Mouse (Mus musculus) right cerebral cortex, postnatal 14 days (tissue): ENCODE data around the gene Phactr1.
"Not testable (repeated sequence)": the region's sequence is repeated elsewhere in the genome, so short reads cannot be mapped to it uniquely, and the experiment has no call there.

Source experiments
- DNase-seq: peaks from one replicate; pipeline ENCODE4 v3.0.0; 2022

Gene Phactr1

DNA sequence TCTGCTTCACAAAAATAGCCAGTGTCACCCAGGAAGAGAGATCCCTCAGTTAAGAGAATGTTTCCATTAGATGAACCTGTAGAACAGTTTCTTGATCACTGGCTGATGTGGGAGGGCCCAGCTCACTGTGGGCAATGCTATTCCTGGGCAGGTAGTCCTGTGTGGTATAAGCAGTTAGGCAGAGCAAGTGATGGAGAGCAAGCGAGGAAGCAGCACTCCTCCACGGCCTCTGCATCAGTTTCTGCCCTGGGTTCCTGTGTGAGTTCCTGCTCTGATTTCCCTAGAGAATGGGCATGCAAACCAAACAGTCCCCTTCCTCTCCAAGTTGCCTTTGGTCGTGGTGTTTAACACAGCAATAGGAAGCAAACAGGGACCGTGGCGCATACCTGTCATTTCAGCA is 251.6 kb downstream of the Phactr1 start:
- DNase-seq: no peak

DNA sequence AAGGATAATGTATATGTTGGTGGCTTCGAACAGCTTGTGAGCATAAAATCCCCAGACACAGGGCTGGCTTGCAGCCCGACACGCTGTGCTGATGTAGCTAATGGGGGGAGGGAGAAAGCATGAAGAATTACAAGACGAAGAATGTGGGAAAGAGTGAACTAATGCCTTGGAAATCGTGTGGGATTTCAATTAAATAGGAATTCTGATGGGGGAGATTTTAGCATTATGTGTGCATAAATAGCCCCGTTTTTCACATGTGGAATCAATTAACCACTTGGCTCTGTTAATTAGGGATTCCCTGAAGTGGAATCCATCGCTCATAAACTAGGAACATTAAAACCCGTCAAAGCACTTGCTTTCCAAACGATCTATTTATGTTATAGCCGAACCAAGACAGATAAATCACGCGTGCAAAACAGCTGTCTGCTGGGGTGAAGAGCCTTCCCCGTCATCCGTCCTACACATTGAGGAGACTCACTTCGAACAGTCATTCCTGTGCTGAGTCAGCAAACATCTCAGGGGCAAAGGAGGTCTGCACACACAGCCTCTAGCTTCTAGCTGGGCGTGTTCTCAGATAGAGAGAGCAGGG is 254.2 kb downstream of the Phactr1 start:
- DNase-seq: no peak

DNA sequence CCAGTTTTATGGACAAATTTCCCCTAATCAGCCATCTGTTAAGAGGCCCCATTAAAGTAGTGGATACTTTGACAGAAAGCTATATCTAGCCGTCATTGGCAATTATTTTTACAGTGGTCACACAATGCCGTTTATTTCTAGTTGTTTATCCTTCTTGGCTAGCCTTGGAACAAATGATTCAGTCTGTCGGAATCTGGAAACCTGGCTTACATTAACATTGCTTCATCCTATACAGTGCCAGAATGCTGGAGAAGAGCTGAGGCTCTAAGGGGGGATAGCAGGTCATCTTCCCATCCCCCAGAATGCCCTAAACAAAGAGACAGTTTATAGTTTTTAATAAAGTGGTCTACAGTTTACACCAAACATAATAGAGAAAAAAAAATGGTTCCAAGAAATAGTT is 257.4 kb downstream of the Phactr1 start:
- no peak for DNase-seq

DNA sequence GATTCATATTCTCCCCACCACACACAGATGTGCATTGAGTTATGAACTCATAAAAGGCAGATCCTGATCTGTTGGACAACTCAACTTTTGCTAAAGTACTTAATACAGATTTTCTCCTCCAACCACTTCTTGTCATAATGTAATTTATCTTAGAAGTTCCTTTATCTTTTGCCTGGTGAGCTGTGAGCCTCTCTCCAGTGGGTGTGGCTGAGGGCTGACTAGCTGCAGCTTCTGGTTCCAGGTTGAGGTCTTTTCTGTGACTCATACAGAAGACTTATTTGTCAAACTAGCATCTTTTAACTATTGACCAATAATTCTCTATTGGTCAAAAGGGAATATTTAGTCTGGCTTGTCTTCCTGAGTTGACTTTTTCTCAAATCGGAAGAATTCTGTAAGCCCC is 257.9 kb downstream of the Phactr1 start:
- no peak for DNase-seq

DNA sequence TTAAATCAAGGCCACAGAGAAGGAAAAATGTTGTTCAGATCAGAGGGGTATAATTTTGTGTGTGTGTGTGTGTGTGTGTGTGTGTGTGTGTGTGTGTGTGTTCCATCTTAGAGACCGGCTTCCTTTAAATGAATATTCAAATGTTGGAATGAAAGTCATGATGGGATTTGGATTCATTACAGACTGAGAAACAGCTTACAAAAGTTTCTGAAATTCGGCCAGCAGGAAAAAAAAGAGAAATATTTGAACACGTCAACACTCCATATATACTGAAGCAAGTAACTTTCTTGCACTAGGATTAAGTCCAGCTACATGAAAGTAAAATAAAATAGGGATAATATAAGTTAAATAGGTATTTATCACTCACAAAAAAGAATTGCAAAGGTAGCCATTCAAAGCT is 259.8 kb downstream of the Phactr1 start:
- DNase-seq: no peak

DNA sequence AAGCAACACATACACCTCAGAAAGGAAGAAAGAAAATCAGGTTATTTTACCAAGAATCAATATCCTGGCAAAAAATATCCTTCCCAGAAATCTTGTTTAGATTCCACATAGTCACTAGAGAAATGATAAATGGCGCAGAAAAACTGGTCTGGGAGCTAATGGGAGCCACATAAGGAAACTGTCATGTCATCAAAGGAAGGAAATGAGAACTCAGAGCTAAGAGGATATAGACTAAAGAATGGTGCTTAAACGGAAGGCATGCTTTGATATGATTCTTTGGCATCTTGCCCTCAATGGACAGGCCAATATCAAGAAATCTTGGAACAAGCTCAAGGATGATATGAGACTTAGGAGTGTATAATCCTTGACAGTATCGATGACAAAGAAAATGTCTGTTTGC is 263.7 kb downstream of the Phactr1 start:
- no peak for DNase-seq

DNA sequence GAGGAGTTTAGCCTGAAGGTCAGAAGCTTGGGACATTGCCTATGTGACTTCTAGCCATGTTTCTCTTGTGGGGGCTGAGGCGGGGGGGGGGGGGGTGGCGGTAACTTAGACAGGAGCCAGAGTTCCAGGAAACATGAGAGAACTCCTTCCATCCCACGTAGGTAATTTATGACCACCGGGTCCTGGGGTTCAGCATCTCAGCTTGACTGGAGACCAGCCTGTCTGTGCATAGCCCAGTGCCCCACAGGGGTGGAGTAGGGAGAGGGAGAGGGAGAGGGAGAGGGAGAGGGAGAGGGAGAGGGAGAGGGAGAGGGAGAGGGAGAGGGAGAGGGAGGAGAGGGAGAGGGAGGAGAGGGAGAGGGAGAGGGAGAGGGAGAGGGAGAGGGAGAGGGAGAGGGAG is 264.8 kb downstream of the Phactr1 start:
- DNase-seq: not testable (repeated sequence)

DNA sequence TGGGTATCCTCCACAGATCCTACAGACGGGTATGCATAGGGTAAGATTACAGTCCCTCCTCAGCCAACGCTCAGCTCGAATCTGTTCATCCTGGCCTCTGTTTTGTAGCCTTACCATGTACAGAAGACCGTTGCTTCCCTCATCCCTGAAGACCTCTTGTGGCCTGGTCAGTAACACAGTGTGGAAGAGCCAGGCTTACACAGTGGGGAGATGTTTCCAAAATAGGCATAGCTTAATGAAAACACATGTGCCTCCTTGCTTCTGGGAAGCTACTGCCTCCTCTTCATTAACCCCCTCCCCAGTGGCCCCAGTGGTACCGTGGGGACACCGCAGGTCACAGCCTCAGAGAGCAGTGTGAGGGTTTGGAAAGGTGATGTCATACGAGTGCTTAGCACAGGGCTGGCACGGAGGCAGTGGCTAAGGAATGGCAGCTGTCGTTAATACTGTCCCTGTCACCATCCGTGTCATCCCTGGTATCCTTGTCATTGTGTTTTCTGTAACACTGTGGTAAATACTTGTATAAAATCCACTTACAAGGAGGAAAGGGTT is 268.4 kb downstream of the Phactr1 start:
- no peak for DNase-seq

DNA sequence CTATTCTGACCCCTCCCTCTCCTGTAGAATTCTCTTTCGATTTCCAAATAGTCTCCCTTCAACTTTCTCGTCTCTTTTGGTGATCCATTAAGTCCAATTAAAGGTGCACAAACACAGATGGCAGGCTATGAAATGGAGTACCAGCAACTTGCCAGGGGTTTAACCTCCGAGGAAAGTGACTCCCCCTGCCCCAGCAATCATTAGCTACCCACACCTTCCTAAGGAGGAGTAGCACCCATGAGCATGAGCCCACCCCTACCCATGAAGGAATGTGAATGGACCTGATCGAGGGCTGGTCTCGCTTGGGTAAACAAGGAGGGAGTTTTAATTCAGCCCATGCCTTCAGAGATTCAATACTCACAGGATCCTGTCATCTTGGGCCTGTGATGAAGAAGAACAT is 268.9 kb downstream of the Phactr1 start:
- no peak for DNase-seq

DNA sequence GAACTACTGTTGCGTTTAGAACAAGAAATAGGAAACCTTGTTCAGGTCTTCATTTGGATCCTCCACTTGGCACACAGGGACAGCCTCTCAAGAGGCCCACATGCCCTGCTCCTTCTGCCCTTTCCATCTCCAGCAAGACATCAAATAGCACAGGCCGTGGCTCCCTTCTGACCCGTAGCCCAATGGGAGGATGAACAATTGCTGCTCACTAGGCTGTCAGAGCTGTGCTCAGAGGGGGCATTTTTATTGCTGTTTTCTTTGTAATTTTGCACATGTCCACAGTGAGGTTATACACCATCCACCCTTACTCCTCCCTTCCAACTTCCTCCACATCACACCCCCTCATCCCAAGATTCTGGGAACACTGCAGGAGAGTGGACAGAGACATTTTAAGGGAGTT is 269.6 kb downstream of the Phactr1 start:
- DNase-seq: no peak

DNA sequence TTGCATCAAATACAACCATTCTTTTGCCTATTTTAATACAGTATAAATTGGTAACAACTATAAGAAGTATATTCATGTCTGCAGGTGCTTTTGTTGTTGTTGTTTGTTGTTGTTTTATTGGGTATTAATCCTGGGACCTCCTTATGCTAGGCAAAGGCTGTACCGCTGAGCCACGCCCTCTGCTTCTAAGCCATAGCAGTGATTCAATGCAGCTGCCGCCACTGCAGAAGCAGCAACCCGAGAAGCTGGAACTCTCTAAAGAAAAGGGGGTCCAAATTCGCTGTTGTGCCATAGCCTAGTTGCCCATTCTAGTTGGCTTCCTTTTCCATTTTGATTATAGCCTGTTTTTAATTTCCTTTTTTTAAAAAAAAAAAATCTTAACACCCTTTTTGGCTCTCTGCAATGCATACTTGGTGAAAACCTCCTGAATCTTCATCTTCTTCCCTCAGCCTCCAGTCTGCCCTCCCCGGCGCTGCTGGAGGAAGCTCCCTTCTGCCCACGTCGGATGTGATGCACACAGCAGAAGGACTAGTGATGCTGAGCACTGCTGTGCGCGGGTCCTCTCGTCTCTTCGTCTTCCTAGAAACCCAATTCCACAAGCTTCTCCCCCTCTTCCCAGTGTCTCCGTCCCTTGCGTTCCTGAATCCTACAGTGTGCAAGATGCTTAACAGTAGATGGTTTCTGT is 271.8 kb downstream of the Phactr1 start:
- peak; percentile 53 for DNase-seq

DNA sequence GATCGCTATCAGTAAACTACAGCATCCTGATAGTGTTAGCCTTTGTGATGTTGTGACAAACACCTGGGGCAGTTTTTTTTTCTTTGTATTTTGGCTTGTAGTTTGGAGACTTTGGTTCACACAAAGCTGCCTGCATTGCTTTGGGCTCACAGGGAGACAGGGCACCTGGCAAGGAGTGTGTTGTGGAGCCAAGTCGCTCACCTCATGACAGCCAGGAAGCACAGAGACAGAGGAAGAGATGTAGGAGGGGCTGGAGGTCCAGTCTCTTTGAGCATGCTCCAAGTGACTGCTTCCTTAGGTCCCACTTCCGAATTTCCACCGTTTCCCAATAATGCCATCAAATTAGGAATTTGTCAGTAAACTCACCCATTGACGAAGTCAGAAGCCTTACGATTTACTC is 272.6 kb downstream of the Phactr1 start:
- no peak for DNase-seq

DNA sequence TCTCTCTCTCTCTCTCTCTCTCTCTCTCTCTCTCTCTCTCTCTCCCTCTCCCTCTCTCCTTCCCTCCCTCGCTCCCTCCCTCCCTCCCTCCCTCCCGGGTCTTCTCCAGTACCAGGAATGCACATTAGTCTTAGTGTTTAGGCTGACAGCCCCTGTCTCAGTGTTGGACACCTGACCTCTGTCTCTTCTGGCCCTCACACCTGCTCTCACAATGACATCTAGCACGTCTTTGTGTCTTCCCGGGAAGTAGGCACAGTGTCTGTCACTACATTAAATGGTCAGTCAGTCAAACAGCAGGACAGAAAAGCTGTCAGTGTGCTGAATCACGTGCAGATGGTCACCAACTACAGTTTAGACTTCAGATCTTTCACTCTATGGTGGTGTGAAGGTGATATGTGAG is 273.7 kb downstream of the Phactr1 start:
- DNase-seq: no peak

DNA sequence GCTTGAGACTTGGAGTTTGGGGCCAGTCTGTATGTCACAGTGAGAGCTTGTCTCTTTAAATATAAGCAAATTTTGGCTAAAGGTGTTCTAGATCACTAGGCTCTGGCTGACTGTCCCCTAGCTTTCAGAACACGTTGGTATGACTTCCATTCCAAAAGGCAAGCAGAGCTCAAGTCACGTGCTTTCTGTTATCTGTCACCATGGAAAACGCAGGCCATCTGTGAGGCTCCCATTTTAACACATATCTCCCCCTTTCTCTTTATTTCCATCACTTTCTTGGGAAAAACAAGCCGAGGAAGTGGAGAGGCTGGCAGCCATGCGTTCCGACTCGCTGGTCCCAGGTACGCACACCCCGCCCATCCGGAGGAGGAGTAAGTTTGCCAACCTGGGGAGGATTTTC is 275.9 kb downstream of the Phactr1 start:
- DNase-seq: no peak

DNA sequence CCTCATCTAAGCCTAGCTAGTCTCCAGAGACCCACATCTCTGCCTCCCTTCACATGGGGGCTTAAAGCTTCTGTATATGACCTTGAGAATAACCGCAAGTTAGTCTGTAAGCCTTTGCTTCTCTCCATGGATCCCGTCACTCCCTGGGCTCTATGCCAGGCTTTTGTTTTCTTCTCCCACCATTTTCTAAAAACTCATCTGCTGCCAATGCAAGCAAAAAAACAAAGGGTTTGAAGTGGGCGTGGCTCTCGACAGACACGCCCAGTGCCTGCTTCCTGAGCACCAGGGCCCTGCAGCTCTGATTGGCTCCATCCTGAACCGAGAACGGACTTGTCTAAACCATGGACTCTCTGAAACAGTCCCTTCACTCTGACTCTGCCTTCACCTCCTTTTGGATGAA is 277.4 kb downstream of the Phactr1 start:
- DNase-seq: no peak

DNA sequence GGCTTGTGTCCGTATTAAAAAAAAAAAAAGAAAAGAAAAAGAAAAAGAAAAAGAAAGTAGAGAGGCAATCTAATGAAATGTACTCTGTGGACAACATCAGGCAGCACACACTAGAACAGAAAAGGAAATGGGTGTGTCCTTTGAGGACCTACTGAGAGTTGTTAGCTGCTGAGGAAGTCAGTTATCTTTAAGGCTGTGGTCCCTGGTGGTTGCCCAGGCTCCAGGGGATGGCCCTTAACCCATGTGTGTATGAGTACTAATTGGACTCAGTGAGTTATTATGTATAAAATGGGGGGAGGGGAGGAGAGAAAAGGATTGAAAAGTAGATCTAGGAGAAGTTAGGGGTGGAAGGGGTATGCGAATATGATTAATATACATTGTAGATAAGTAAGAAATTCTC is 278.4 kb downstream of the Phactr1 start:
- DNase-seq: no peak

DNA sequence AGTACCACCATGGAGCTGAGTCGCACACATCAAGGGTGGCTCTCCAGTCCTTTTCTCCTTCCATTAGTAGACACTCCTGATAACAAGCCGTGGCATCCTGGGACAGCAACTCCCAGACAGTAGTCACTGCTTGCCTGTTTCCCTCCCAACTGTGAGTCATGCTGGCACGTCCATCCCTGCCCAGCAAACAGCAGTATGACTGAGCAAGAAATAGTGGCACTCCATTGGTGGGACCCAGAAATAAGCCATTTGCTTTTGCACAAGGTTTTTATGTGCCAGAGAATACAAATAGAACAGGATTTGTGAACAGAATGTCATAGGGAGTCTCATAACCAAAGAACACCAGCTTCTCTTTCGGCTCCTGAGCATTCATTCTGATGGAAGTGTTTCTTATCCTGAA is 281.1 kb downstream of the Phactr1 start:
- no peak for DNase-seq

DNA sequence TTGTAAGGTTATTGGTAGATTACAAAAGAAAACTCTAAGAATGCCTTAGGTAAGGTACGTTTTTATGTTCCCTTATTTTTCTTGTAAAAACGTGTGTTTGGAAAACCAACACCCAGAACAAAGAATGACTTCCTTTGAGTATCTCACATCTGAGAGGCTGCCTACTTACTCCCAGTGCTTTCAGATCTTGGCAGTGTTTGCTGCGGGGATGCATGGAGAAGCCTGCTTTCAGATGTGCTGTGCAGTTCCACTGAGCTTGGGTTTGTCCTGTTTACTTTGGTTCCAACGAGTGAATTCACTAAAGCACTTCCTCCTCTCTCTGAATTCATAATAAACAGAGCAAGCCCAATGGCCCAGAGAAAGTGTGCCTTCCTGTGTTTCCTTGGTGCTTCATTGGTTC is 288.1 kb downstream of the Phactr1 start:
- DNase-seq: no peak

DNA sequence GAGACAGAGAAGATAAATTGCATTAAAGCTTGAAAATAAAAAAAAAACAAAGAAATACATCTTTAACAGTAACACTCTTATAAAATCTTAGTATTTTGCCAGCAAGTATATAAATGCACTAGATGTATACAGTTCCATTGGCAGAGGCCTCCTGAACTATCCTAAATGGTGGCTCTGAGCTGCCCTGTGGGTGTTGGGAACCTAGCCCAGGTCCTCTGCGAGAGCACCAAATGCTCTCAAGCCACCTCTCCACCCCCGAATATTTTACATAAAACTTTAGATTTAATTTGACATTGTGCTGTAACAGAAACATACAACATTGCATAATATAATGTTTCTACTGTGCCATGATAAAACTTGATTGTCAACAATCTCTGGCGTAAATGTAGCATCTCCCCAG is 293.1 kb downstream of the Phactr1 start:
- DNase-seq: no peak

DNA sequence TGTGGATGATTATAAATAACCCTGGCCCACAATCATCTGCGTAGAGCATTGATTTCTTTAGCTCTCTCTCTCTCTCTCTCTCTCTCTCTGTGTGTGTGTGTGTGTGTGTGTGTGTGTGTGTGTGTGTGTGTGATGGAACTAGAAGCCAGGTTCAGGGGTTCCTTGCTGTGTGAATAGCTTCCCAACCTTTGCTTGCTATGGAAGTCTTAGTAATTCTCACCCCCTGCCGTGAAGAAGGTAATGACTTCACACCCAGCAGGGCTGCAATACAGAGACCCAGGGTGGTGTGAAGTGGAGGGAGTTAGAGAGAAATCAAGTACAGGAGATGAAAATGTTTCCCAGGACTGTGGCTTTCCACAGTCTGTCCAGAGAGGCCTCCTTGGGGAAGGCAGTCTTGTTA is 293.5 kb downstream of the Phactr1 start:
- no peak for DNase-seq

DNA sequence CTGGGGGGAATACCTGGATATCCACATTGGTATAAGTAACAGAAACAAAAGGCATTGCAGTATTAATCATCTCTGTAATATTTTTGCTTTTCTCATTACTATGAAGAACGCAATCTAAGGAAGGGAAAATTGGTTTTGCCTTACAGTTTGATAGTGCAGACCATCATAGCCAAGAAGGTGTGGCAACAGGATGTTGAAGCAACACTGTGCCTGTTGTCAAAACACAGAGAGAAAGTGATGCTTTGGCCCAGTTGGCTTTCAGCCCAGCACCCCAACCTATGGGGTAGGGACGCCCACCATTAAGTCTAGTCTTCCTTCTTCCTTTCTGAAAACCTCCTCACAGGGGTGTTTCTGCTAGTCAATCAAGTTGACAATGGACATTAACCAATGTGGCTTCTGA is 294.1 kb downstream of the Phactr1 start:
- DNase-seq: no peak

DNA sequence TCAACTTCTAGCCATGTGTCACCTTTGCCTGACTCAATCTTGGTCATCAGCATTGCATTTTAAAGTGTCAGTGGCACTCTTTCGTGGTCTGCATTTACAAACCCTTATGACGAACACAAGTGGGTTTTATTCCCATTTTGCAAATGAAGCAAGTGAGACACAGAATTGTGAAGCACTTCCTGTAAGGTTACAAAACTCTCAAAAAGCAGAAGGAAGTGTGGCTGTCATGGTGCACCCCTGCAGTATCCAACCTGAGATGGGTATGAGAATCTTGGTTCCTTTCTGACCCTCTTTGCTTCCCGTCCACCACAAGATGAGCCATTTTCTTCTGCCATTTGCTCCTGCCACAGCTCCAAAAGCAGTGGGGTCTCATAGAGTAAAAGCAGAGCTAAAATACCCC is 295.7 kb downstream of the Phactr1 start:
- DNase-seq: no peak

DNA sequence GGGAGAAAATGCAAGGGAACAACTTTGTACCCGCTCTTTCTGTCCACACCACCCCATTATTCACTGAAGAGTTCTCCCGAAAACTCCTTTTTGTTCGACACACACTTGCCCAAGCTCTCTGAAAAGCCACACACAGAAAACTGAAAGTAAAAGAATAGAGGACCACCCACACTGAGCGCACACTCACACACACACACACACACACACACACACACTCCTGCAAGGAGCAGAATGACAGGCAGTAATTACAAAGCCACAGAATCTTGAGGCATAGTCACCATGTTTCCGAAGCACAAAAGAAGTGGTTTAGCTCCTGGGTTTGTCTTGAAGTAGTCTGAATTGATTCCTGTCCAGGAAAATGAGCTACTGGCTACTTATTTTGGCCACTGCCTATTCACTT is 296.5 kb downstream of the Phactr1 start:
- no peak for DNase-seq

DNA sequence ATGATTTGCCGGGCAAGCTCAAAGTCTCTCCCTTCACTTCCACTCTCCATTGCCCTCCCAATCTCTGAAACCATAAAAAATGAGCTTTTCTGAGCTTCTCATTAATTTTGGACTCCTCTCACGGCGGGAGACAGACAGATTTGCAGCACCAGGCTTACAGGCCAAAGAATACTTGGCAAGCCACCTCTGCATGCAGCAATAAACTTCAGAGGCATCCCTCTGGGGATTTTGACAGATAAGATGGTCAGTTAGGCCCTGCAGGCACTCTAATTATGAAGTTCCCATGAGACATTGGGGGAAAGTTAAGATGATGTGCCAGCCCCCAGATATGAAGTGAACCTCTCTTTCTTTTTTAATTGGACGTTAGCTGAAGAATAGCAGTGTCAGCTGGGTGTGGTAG is 300.2 kb downstream of the Phactr1 start:
- DNase-seq: no peak

DNA sequence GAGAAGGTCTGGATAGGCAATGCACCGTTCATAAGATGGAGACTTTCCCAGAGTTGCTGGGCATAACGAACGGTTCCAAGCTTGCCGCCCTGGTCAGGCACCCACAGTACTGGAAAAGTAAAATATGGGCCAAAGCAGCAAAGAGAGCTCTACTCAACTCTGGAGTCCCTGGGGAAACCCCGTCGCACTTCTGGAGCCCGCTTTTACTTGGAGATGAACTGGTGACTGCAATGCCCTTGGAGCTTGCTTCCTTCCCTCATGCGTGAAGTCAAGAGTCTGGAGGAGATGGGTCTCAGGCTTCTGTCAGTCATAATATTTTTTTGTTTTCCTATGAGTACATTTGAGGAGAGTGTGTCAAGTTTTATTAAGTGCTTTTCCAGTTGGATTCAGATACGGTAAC is 302.2 kb downstream of the Phactr1 start:
- no peak for DNase-seq
